Mouse (Mus musculus): Measurements from ENCODE around the gene Ier5. TPM values are rescaled to one million over a fixed set of nuclear protein-coding genes. Genes with fewer than 3 reads are reported as not detected.

The Ier5 gene
- total RNA-seq, 1 experiment = 11.7 TPM

DNA sequence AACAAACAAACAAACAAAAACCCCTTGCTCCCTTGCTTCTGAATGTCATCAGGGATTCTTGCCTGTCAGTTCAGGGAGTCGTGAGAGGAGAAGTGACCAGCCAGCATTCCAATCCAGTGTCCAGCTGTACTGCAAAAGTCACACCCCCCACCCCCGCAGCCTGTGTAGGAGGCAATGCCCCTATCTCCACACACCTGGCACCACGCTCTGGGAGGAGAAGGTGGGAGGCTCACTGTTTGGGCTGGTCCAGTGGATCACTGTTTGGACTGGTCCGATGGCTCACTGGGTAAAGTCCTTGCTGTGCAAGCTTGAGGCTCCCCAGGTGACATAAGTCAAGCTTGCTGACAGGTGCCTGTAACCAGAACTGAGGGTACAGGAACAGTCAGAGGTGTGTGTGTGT lies 12.7 kb upstream of the Ier5 start:
- DNase-seq (ENCODE audit: low read depth, low spot score) = no peak
- Histone ChIP-seq H3K27ac (ENCODE audit: insufficient read depth, low read depth, low read length, poor library complexity, severe bottlenecking) (no peak overlapping the region; the same call in 1 of the 2 replicates), H3K36me3 (ENCODE audit: control insufficient read depth, insufficient read depth, low read length, poor library complexity, severe bottlenecking) (no peaks in the 10 kb centered on the region), H3K4me1 (ENCODE audit: control insufficient read depth in 2 of 2, insufficient read depth in 2 of 2, low read length in 2 of 2, poor library complexity in 1 of 2) (peaks cover 2 to 11% of the 10 kb centered on the region in 2 experiments; a peak in 2 of 4 replicates), H3K9ac (ENCODE audit: insufficient read depth, low read depth, low read length, poor library complexity, severe bottlenecking) (no peak overlapping the region), H3K9me3 (ENCODE audit: control insufficient read depth, insufficient read depth, low read depth, low read length) (no peaks in the 10 kb centered on the region), H3K4me3 (ENCODE audit: insufficient read depth in 1 of 2, low read depth in 1 of 2, low read length in 2 of 2, poor library complexity in 1 of 2, severe bottlenecking in 1 of 2) (no peak overlapping the region)
- in situ Hi-C loops (cut with MboI; ENCODE audit: low sequenced_read_pairs in 2 of 2, unreplicated experiment in 2 of 2) = no loop called here
- no peak for TF ChIP-seq CHD2 (IDR thresholded peaks at IDR 0.05; ENCODE audit: low read depth, low read length)
- TF ChIP-seq HCFC1 (IDR thresholded peaks at IDR 0.05; ENCODE audit: borderline replicate concordance, insufficient read depth, low read length) = no peak
- no peak for TF ChIP-seq ZNF384 (IDR thresholded peaks at IDR 0.05; ENCODE audit: low read depth, low read length)
- TF ChIP-seq MAFK (IDR thresholded peaks at IDR 0.05; ENCODE audit: insufficient read depth, low read depth, low read length) = no peak
- TF ChIP-seq ZC3H11A (IDR thresholded peaks at IDR 0.05; ENCODE audit: borderline replicate concordance, low read depth, low read length) = no peak

DNA sequence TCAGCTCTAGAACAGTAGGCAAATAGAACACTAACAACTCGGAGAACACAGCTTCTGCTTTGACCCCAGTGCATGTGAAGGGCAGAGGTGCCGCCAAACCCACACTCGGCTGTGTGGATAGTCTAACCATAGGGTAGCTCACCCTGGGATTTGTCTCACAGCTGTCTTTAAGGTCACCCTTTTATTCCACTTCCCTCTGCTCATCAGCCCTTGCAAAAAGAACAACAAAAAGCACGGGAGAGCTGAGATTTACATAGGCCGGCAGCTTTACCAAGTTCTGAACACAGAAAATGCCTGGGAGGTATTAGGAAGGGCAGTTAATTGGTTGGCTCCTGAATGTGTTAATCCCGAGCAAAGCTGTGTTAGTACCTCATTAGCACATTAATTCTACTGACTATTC lies 12.1 kb upstream of the Ier5 start:
- no peak overlapping the region for H3K27ac ChIP-seq (ENCODE audit: insufficient read depth, low read depth, low read length, poor library complexity, severe bottlenecking)
- no peak overlapping the region for H3K4me3 ChIP-seq (ENCODE audit: insufficient read depth in 1 of 2, low read depth in 1 of 2, low read length in 2 of 2, poor library complexity in 1 of 2, severe bottlenecking in 1 of 2)
- DNase-seq (ENCODE audit: low read depth, low spot score) = no peak
- peaks cover 2 to 11% of the 10 kb centered on the region in 2 experiments; a peak in 2 of 4 replicates for H3K4me1 ChIP-seq (ENCODE audit: control insufficient read depth in 2 of 2, insufficient read depth in 2 of 2, low read length in 2 of 2, poor library complexity in 1 of 2)
- no peak overlapping the region for H3K9ac ChIP-seq (ENCODE audit: insufficient read depth, low read depth, low read length, poor library complexity, severe bottlenecking)
- in situ Hi-C loops (cut with MboI; ENCODE audit: low sequenced_read_pairs in 2 of 2, unreplicated experiment in 2 of 2) = no loop called here
- H3K9me3 ChIP-seq (ENCODE audit: control insufficient read depth, insufficient read depth, low read depth, low read length) = no peaks in the 10 kb centered on the region
- TF ChIP-seq CHD2 (IDR thresholded peaks at IDR 0.05; ENCODE audit: low read depth, low read length) (no peak), ZNF384 (IDR thresholded peaks at IDR 0.05; ENCODE audit: low read depth, low read length) (no peak), MAFK (IDR thresholded peaks at IDR 0.05; ENCODE audit: insufficient read depth, low read depth, low read length) (no peak), HCFC1 (IDR thresholded peaks at IDR 0.05; ENCODE audit: borderline replicate concordance, insufficient read depth, low read length) (no peak), ZC3H11A (IDR thresholded peaks at IDR 0.05; ENCODE audit: borderline replicate concordance, low read depth, low read length) (no peak)
- H3K36me3 ChIP-seq (ENCODE audit: control insufficient read depth, insufficient read depth, low read length, poor library complexity, severe bottlenecking) = no peaks in the 10 kb centered on the region

DNA sequence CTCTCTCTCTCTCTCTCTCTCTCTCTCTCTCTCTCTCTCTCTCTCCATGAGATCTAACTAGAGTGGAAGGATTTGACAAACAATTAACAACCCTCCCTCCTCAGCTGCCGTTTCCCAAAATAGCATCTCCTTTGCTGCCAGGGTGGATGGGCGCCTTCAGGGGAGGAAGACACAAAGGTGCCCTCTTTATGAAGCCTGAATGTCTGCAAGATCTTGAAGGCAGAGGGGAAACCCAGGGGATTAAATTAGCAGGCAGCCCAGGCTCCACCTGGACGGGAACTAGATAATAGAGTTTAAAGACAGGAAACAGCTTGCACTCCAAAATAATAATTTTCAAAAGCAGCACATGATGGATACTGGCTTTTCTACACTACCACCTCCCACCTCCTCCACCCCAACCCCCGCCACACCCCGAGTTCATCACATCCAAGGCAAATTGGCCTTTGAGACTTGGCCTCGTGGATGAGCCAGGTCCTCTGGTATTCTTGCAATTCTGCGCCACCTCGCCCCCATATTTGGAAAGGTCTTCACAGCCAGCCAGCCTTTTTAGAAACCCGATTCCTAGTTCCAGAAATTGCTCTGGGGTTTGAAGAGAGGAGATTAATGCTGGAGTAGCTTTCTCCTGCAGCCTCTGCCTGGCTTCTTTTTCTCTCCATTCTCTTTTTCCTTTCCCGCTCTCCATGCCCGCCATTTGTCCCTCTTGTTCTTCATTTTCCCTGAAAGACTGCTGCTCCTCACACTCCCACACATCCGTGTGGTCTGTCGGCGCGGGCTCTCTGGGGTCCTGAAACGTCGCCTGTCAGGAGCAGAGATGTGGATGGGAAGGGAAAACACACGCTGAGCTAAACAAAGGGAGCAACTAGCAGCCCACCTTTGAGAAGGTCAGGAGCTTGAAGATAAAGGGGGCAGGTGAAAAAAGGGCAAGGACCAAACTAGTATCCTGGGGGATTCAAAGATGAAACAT lies 10.2 kb upstream of the Ier5 start:
- H3K4me3 ChIP-seq (ENCODE audit: insufficient read depth in 1 of 2, low read depth in 1 of 2, low read length in 2 of 2, poor library complexity in 1 of 2, severe bottlenecking in 1 of 2) = no peak overlapping the region
- H3K4me1 ChIP-seq (ENCODE audit: control insufficient read depth in 2 of 2, insufficient read depth in 2 of 2, low read length in 2 of 2, poor library complexity in 1 of 2) = peaks cover 2 to 11% of the 10 kb centered on the region in 2 experiments; a peak in 2 of 4 replicates
- H3K9ac ChIP-seq (ENCODE audit: insufficient read depth, low read depth, low read length, poor library complexity, severe bottlenecking) = no peak overlapping the region
- in situ Hi-C loops (cut with MboI; ENCODE audit: low sequenced_read_pairs in 2 of 2, unreplicated experiment in 2 of 2) = no loop called here
- H3K27ac ChIP-seq (ENCODE audit: insufficient read depth, low read depth, low read length, poor library complexity, severe bottlenecking) = no peak overlapping the region
- no peaks in the 10 kb centered on the region for H3K36me3 ChIP-seq (ENCODE audit: control insufficient read depth, insufficient read depth, low read length, poor library complexity, severe bottlenecking)
- DNase-seq (ENCODE audit: low read depth, low spot score) = no peak
- H3K9me3 ChIP-seq (ENCODE audit: control insufficient read depth, insufficient read depth, low read depth, low read length) = no peaks in the 10 kb centered on the region
- no peak for TF ChIP-seq MAFK (IDR thresholded peaks at IDR 0.05; ENCODE audit: insufficient read depth, low read depth, low read length)
- TF ChIP-seq HCFC1 (IDR thresholded peaks at IDR 0.05; ENCODE audit: borderline replicate concordance, insufficient read depth, low read length) = no peak
- TF ChIP-seq ZNF384 (IDR thresholded peaks at IDR 0.05; ENCODE audit: low read depth, low read length) = no peak
- TF ChIP-seq ZC3H11A (IDR thresholded peaks at IDR 0.05; ENCODE audit: borderline replicate concordance, low read depth, low read length) = no peak
- no peak for TF ChIP-seq CHD2 (IDR thresholded peaks at IDR 0.05; ENCODE audit: low read depth, low read length)

DNA sequence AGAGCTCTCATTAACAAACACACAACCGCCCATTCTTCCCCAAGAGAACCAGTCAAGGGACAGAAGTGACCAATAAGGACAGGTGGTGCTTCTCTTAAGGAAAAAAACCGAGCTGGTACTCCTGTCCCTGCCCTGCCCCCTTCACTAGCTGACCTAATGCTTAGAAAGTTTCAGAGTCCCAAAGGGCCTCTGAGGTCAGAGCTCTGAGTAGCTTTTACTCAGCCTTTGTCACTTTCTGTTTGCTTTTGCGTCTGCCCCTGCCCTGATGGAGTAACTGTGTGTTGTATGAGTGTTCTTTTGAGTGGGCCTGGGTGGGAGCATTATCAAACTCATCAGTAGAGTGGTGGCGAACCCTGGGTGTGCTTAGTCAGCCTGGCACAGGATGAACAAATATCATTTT lies 9.0 kb upstream of the Ier5 start:
- H3K9ac ChIP-seq (ENCODE audit: insufficient read depth, low read depth, low read length, poor library complexity, severe bottlenecking) = no peak overlapping the region
- in situ Hi-C loops (cut with MboI; ENCODE audit: low sequenced_read_pairs in 2 of 2, unreplicated experiment in 2 of 2) = no loop called here
- no peak overlapping the region for H3K4me3 ChIP-seq (ENCODE audit: insufficient read depth in 1 of 2, low read depth in 1 of 2, low read length in 2 of 2, poor library complexity in 1 of 2, severe bottlenecking in 1 of 2)
- no peak for DNase-seq (ENCODE audit: low read depth, low spot score)
- H3K36me3 ChIP-seq (ENCODE audit: control insufficient read depth, insufficient read depth, low read length, poor library complexity, severe bottlenecking) = no peaks in the 10 kb centered on the region
- H3K27ac ChIP-seq (ENCODE audit: insufficient read depth, low read depth, low read length, poor library complexity, severe bottlenecking) = no peak overlapping the region
- peaks cover 2 to 9% of the 10 kb centered on the region in 2 experiments; a peak in 2 of 4 replicates for H3K4me1 ChIP-seq (ENCODE audit: control insufficient read depth in 2 of 2, insufficient read depth in 2 of 2, low read length in 2 of 2, poor library complexity in 1 of 2)
- TF ChIP-seq CHD2 (IDR thresholded peaks at IDR 0.05; ENCODE audit: low read depth, low read length) = no peak
- no peak for TF ChIP-seq MAFK (IDR thresholded peaks at IDR 0.05; ENCODE audit: insufficient read depth, low read depth, low read length)
- TF ChIP-seq HCFC1 (IDR thresholded peaks at IDR 0.05; ENCODE audit: borderline replicate concordance, insufficient read depth, low read length) = no peak
- no peak for TF ChIP-seq ZNF384 (IDR thresholded peaks at IDR 0.05; ENCODE audit: low read depth, low read length)
- TF ChIP-seq ZC3H11A (IDR thresholded peaks at IDR 0.05; ENCODE audit: borderline replicate concordance, low read depth, low read length) = no peak
- H3K9me3 ChIP-seq (ENCODE audit: control insufficient read depth, insufficient read depth, low read depth, low read length) = no peaks in the 10 kb centered on the region
